Mouse (Mus musculus): ENCODE measurements around the gene Slc4a1. TPM values are rescaled to one million over a fixed set of nuclear protein-coding genes. Genes with fewer than 3 reads are reported as not detected.

The Slc4a1 gene
- polyA plus RNA-seq, 1 experiment from 2014 or later, result 2.8 TPM

- WGBS, result 83% methylated on average over 1 of the region's 1 CpGs
- H3K4me1 ChIP-seq (replicated peaks; ENCODE audit: control insufficient read depth, insufficient read depth, low read length), result no peaks in the 10 kb centered on the region
- ATAC-seq (replicated peaks; ENCODE audit: low FRiP score, low TSS enrichment, low read depth) (no peak), DNase-seq (ENCODE audit: low spot score) (no peak)
- no peak overlapping the region for H3K27ac ChIP-seq (ENCODE audit: low read depth)
- no peak overlapping the region for H3K9ac ChIP-seq (ENCODE audit: low read length)
- H3K4me2 ChIP-seq (ENCODE audit: low read length), result no peak overlapping the region
- H3K4me3 ChIP-seq (ENCODE audit: low read depth, low read length), result no peak overlapping the region
- peaks cover 5% of the 10 kb centered on the region; the same call in 1 of the 2 replicates for H3K9me3 ChIP-seq (ENCODE audit: control insufficient read depth, low read length)
- H3K36me3 ChIP-seq (ENCODE audit: control insufficient read depth, insufficient read depth, low read length), result no peaks in the 10 kb centered on the region
- no peaks in the 10 kb centered on the region for H3K27me3 ChIP-seq (replicated peaks; ENCODE audit: control insufficient read depth, insufficient read depth, low read length)
Observed at GRCm38 (mm10) chr11:102383365-102384136, 17.5 kb upstream of the Slc4a1 start.

GRCm38 (mm10) chr11:102382794-102383193, 16.8 kb upstream of the Slc4a1 start:
- Histone ChIP-seq H3K9me3 (ENCODE audit: control insufficient read depth, low read length) (peaks cover 5% of the 10 kb centered on the region; the same call in 1 of the 2 replicates), H3K36me3 (ENCODE audit: control insufficient read depth, insufficient read depth, low read length) (no peaks in the 10 kb centered on the region), H3K27me3 (replicated peaks; ENCODE audit: control insufficient read depth, insufficient read depth, low read length) (no peaks in the 10 kb centered on the region), H3K4me1 (replicated peaks; ENCODE audit: control insufficient read depth, insufficient read depth, low read length) (no peaks in the 10 kb centered on the region), H3K27ac (ENCODE audit: low read depth) (no peak overlapping the region), H3K4me2 (ENCODE audit: low read length) (no peak overlapping the region), H3K4me3 (ENCODE audit: low read depth, low read length) (no peak overlapping the region), H3K9ac (ENCODE audit: low read length) (no peak overlapping the region)
- WGBS, result 85% methylated on average over 3 of the region's 3 CpGs
- DNase-seq (ENCODE audit: low spot score) (no peak), ATAC-seq (replicated peaks; ENCODE audit: low FRiP score, low TSS enrichment, low read depth) (no peak)

GRCm38 (mm10) chr11:102381341-102382100, 15.5 kb upstream of the Slc4a1 start:
- Histone ChIP-seq H3K4me3 (ENCODE audit: low read depth, low read length) (no peak overlapping the region), H3K9me3 (ENCODE audit: control insufficient read depth, low read length) (peaks cover 5% of the 10 kb centered on the region; the same call in 1 of the 2 replicates), H3K4me1 (replicated peaks; ENCODE audit: control insufficient read depth, insufficient read depth, low read length) (peaks cover under 1% of the 10 kb centered on the region; the same call in 1 of the 2 replicates), H3K4me2 (ENCODE audit: low read length) (no peak overlapping the region), H3K27me3 (replicated peaks; ENCODE audit: control insufficient read depth, insufficient read depth, low read length) (no peaks in the 10 kb centered on the region), H3K9ac (ENCODE audit: low read length) (no peak overlapping the region), H3K36me3 (ENCODE audit: control insufficient read depth, insufficient read depth, low read length) (no peaks in the 10 kb centered on the region), H3K27ac (ENCODE audit: low read depth) (no peak overlapping the region)
- ATAC-seq (replicated peaks; ENCODE audit: low FRiP score, low TSS enrichment, low read depth) (0 out of 2 replicates have a peak, but pooled peaks have one; percentile 50), DNase-seq (ENCODE audit: low spot score) (no peak)
- 38% methylated on average over 4 of the region's 4 CpGs for WGBS

- Histone ChIP-seq H3K9me3 (ENCODE audit: control insufficient read depth, low read length) (peaks cover 5% of the 10 kb centered on the region; the same call in 1 of the 2 replicates), H3K4me1 (replicated peaks; ENCODE audit: control insufficient read depth, insufficient read depth, low read length) (peaks cover 7% of the 10 kb centered on the region), H3K27me3 (replicated peaks; ENCODE audit: control insufficient read depth, insufficient read depth, low read length) (no peaks in the 10 kb centered on the region), H3K4me3 (ENCODE audit: low read depth, low read length) (no peak overlapping the region), H3K27ac (ENCODE audit: low read depth) (no peak overlapping the region), H3K4me2 (ENCODE audit: low read length) (no peak overlapping the region), H3K36me3 (ENCODE audit: control insufficient read depth, insufficient read depth, low read length) (no peaks in the 10 kb centered on the region), H3K9ac (ENCODE audit: low read length) (no peak overlapping the region)
- 74% methylated on average over 5 of the region's 5 CpGs for WGBS
- no peak for ATAC-seq (replicated peaks; ENCODE audit: low FRiP score, low TSS enrichment, low read depth)
- no peak for DNase-seq (ENCODE audit: low spot score)
Observed at GRCm38 (mm10) chr11:102380091-102380490, 14.1 kb upstream of the Slc4a1 start.

- Histone ChIP-seq H3K27me3 (replicated peaks; ENCODE audit: control insufficient read depth, insufficient read depth, low read length) (no peaks in the 10 kb centered on the region), H3K9me3 (ENCODE audit: control insufficient read depth, low read length) (peaks cover 5% of the 10 kb centered on the region; the same call in 1 of the 2 replicates), H3K4me1 (replicated peaks; ENCODE audit: control insufficient read depth, insufficient read depth, low read length) (peaks cover 8% of the 10 kb centered on the region), H3K4me3 (ENCODE audit: low read depth, low read length) (no peak overlapping the region), H3K4me2 (ENCODE audit: low read length) (no peak overlapping the region), H3K9ac (ENCODE audit: low read length) (no peak overlapping the region), H3K27ac (ENCODE audit: low read depth) (no peak overlapping the region), H3K36me3 (ENCODE audit: control insufficient read depth, insufficient read depth, low read length) (no peaks in the 10 kb centered on the region)
- no peak for DNase-seq (ENCODE audit: low spot score)
- 59% methylated on average over 12 of the region's 12 CpGs for WGBS
- no peak for ATAC-seq (replicated peaks; ENCODE audit: low FRiP score, low TSS enrichment, low read depth)
Observed at GRCm38 (mm10) chr11:102377186-102377585, 11.2 kb upstream of the Slc4a1 start.

GRCm38 (mm10) chr11:102376196-102376835, 10.3 kb upstream of the Slc4a1 start:
- H3K27ac ChIP-seq (ENCODE audit: low read depth), result no peak overlapping the region
- peak overlapping the region; percentile 43 for H3K4me2 ChIP-seq (ENCODE audit: low read length)
- ATAC-seq (replicated peaks; ENCODE audit: low FRiP score, low TSS enrichment, low read depth) (no peak), DNase-seq (ENCODE audit: low spot score) (no peak)
- 11% methylated on average over 8 of the region's 8 CpGs for WGBS
- H3K9me3 ChIP-seq (ENCODE audit: control insufficient read depth, low read length), result peaks cover 5% of the 10 kb centered on the region; the same call in 1 of the 2 replicates
- H3K36me3 ChIP-seq (ENCODE audit: control insufficient read depth, insufficient read depth, low read length), result no peaks in the 10 kb centered on the region
- H3K4me3 ChIP-seq (ENCODE audit: low read depth, low read length), result no peak overlapping the region
- no peak overlapping the region for H3K9ac ChIP-seq (ENCODE audit: low read length)
- H3K4me1 ChIP-seq (replicated peaks; ENCODE audit: control insufficient read depth, insufficient read depth, low read length), result peaks cover 8% of the 10 kb centered on the region
- H3K27me3 ChIP-seq (replicated peaks; ENCODE audit: control insufficient read depth, insufficient read depth, low read length), result no peaks in the 10 kb centered on the region

- Histone ChIP-seq H3K4me3 (ENCODE audit: low read depth, low read length) (no peak overlapping the region), H3K36me3 (ENCODE audit: control insufficient read depth, insufficient read depth, low read length) (no peaks in the 10 kb centered on the region), H3K27me3 (replicated peaks; ENCODE audit: control insufficient read depth, insufficient read depth, low read length) (no peaks in the 10 kb centered on the region), H3K9me3 (ENCODE audit: control insufficient read depth, low read length) (peaks cover 5% of the 10 kb centered on the region; the same call in 1 of the 2 replicates), H3K9ac (ENCODE audit: low read length) (no peak overlapping the region), H3K27ac (ENCODE audit: low read depth) (peak overlapping the region; percentile 29; the same call in 1 of the 2 replicates), H3K4me2 (ENCODE audit: low read length) (peak overlapping the region; percentile 43), H3K4me1 (replicated peaks; ENCODE audit: control insufficient read depth, insufficient read depth, low read length) (peaks cover 8% of the 10 kb centered on the region)
- 6% methylated on average over 23 of the region's 23 CpGs for WGBS
- ATAC-seq (replicated peaks; ENCODE audit: low FRiP score, low TSS enrichment, low read depth) (peak; percentile 56), DNase-seq (ENCODE audit: low spot score) (peak; percentile 82)
Observed at GRCm38 (mm10) chr11:102375196-102376173, 9.5 kb upstream of the Slc4a1 start.

All from intestine, embryonic 14.5 days (tissue).